Mouse (Mus musculus) activated CD4-positive, CD25-positive, alpha-beta regulatory T cell, adult 9 weeks (primary cell): ENCODE results near the gene Prokr1. TPM values are rescaled to one million over a fixed set of nuclear protein-coding genes. Genes with fewer than 3 reads are reported as not detected.

Experiments used
- polyA plus RNA-seq: library from polyadenylated mRNA; unstranded; fragments of 100-300 nt; shearing (Covaris generic); gene quantifications from one replicate; pipeline ENCODE4 v1.2.1, GENCODE M21; 2017

Gene Prokr1
- 0.13 TPM for polyA plus RNA-seq

DNA sequence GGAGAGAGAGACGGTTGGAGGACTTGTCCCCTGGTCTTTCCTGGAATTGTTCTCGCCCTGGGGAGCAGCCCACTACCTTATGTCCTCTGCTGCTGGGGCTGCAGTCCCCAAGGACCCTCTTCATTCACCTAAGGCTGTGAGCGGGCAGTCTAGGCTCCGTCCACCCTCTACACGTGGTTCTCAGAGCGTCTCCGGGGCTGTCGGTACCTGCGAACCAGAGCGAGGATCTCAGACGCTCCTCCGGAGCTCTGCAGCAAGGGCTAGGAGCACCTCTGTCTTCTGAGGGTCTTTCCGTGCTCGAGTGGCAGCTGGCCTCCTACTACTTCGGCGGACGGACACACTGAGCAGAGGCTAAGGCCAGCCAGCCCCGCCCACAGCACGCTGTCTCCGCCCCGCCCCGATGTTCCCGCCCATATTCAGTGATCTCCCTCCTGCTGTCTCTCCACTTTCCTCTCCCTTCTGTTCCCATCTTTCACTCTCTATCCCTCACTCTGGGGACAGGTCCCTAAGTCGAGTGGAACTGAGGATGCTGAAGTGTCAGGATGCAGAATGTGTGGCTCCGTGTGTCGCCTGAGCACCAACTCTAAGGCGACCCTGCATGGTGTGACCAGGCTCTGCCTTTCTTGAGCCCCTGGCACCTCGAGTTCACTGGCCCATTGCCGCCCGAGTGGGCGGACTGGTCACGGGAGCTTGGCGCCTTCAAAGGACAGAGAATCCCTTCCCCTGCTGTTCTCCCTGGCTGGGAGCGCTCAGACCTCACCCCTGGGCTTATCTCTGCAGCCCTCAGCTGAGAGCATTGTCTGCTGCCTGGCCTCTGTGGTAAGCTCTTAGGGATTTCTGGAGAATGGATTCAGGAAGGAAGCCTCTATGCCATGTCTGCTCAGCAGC lies at the start of gene Prokr1:
Gene Prokr1, minus strand, starts transcription at position 350 of the 888 bp plus-strand sequence.

DNA sequence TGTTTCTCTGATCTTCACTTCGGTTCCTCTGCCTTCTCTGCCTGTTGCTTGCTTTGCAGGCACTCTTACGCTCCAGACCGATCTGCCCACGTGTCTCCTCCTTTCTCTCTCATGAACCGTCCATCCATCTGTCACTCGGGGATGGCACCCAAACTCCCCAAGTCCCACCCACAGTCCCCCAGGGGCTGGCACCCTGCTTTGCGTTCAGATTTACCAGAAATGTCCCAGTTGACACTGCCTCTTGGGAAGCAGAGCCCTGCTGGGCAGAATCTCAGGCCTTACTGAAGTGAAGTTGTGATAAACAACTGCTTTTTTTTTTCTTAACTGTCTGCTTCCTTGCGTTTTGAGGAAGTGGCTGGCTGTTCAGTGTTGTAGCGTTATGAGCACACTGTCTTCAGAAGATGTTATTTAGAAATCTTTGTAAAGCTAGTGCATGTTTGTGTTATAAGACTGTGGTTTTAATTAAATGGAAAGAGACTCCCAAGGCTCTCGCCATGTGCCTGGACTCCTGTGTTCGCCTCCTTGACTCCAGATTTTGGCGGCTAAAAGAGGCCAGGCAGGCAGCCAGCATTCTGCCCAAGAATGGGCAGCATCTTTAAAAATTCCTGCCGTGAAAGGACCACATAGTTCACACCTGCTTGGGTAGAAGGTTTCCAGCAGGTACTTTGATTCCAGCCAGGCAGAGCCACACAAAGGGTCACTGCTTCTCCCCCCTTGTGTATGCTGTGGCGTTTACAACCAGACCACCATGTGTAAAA lies 57.4 kb downstream of the Prokr1 start, which contains the start of gene Arhgap25:
Gene Arhgap25, minus strand, starts transcription at position 307 of the 758 bp plus-strand sequence.

Other genes with a start within 250 kb of the Prokr1 start
- not detected for gene Gkn1, start 239.8 kb downstream of the Prokr1 start, polyA plus RNA-seq
- not detected for gene Gkn2, start 217.4 kb downstream of the Prokr1 start, polyA plus RNA-seq
- gene Gkn3, start 201.8 kb downstream of the Prokr1 start, polyA plus RNA-seq, result not detected
- not detected for gene Bmp10, start 161.7 kb downstream of the Prokr1 start, polyA plus RNA-seq
- 183 TPM for gene Arhgap25, start 57.5 kb downstream of the Prokr1 start, polyA plus RNA-seq
- gene Aplf, start 81.5 kb upstream of the Prokr1 start, polyA plus RNA-seq, result 6.6 TPM
- gene Efcc1, start 140.1 kb upstream of the Prokr1 start, polyA plus RNA-seq, result 0.33 TPM
- not detected for gene Gp9, start 187.3 kb upstream of the Prokr1 start, polyA plus RNA-seq
- gene Rab43, start 221.4 kb upstream of the Prokr1 start, polyA plus RNA-seq, result 13.8 TPM
- 8.3 TPM for gene Gm45140, start 245.1 kb upstream of the Prokr1 start, polyA plus RNA-seq
- gene Isy1, start 248.1 kb upstream of the Prokr1 start, polyA plus RNA-seq, result 84.8 TPM